Mouse (Mus musculus): ENCODE measurements at regions not wholly inside any gene's neighbourhood (a gene's known extent, or its start where the extent isn't known, plus 50 kb on each side); places are given as distances from the start of the nearest gene placed in this dataset.

DNA sequence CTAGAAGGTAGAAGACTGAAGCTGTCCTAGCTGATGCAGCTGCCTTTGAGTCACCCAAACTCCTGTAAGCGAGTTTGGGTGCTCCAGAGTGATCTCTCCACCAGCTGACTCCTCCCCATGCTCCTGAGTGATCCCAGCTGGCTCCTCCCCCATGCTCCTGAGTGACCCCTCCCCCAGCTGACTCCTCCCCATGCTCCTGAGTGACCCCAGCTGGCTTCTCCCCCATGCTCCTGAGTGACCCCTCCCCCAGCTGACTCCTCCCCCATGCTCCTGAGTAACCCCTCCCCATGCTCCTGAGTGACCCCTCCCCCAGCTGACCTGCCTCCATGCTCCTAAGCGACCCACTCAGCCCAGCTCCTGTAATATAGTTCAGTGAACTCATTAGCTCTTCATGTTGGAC, 123.7 kb downstream of the Tfap2c start:
- TF ChIP-seq CTCF (IDR thresholded peaks at IDR 0.05; ENCODE audit: control insufficient read depth, insufficient read depth, insufficient read length) (no peak), USF1 (IDR thresholded peaks at IDR 0.05; ENCODE audit: low read depth) (no peak), MYOD1 (IDR thresholded peaks at IDR 0.05; ENCODE audit: control insufficient read depth, insufficient read length, low read depth) (no peak), MYOG (IDR thresholded peaks at IDR 0.05; ENCODE audit: control insufficient read depth, extremely low read depth, insufficient read length) (no peak), MAX (IDR thresholded peaks at IDR 0.05) (no peak)

Data from C2C12 (cell line).